Mouse (Mus musculus) lung, adult 2 months (tissue): ENCODE measurements around the gene Zbtb45.

Source experiments
- CTCF ChIP-seq: fragments of 200-500 bp; IDR thresholded peaks from 2 replicates; pipeline ENCODE4 v1.5.1; 2011; ENCODE audit warnings: mild to moderate bottlenecking, low read length, control low read depth; ENCODE audit not compliant: insufficient read depth
- POLR2A ChIP-seq: fragments of 200-500 bp; IDR thresholded peaks from 2 replicates; pipeline ENCODE4 v1.6.1; 2011; ENCODE audit warnings: low read depth, mild to moderate bottlenecking, control low read depth, low read length, borderline replicate concordance; ENCODE audit errors: extremely low read depth

DNA sequence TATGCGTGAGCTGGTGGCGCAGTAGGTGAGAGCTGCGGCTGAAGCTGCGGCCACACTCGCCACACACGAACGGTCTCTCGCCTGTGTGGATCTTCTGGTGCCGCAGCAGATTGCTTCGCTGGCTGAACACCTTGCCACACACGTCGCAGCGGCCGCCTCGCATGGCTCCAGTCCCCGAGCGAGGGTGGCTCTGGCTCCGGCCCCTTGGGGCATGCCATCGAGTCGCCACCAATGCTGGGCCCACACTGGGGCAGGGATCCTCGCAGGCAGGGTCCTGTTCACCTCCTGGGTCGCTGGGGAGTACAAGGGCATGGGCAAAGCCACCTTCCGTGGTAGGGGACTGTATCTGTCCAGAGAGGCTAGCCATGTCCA, 34.4 kb upstream of the Zbtb45 start:
- TF ChIP-seq CTCF (no peak), POLR2A (no peak)
